Mouse (Mus musculus) heart, embryonic 11.5 days (tissue): ENCODE results near the gene Atp1b3. TPM values are rescaled to one million over a fixed set of nuclear protein-coding genes. Genes with fewer than 3 reads are reported as not detected.

Experiments
- ATAC-seq: fragments of 200-750 bp; cut with Nextera tagmentation; replicated peaks from 2 replicates; pipeline ENCODE4 v1.8.0; 2017; ENCODE audit warnings: moderate library complexity; ENCODE audit not compliant: insufficient number of reproducible peaks, low FRiP score, low TSS enrichment
- H3K27ac ChIP-seq: fragments of 300-500 bp; sonication (generic); 2 replicates; pipeline ENCODE4 v1.5.1; 2014; ENCODE audit warnings: mild to moderate bottlenecking, low read depth, low read length
- H3K27me3 ChIP-seq: fragments of 300-500 bp; sonication (generic); 2 replicates; pipeline ENCODE4 v1.6.1; 2014; ENCODE audit warnings: mild to moderate bottlenecking, low read length, mixed read lengths; ENCODE audit not compliant: control insufficient read depth, insufficient read depth
- H3K36me3 ChIP-seq: fragments of 300-500 bp; sonication (generic); 2 replicates; pipeline ENCODE4 v1.6.1; 2014; ENCODE audit warnings: mild to moderate bottlenecking, low read length, moderate library complexity, mixed read lengths; ENCODE audit not compliant: control insufficient read depth, insufficient read depth
- H3K4me1 ChIP-seq: fragments of 300-500 bp; sonication (generic); 2 replicates; pipeline ENCODE4 v1.6.1; 2014; ENCODE audit warnings: low read length; ENCODE audit not compliant: control insufficient read depth, insufficient read depth
- H3K4me2 ChIP-seq: fragments of 300-500 bp; sonication (generic); 2 replicates; pipeline ENCODE4 v1.6.1; 2014; ENCODE audit warnings: mild to moderate bottlenecking, moderate library complexity
- H3K4me3 ChIP-seq: fragments of 300-500 bp; sonication (generic); 2 replicates; pipeline ENCODE4 v1.5.1; 2014; ENCODE audit warnings: low read depth, low read length
- H3K9ac ChIP-seq: fragments of 300-500 bp; sonication (generic); 2 replicates; pipeline ENCODE4 v1.6.1; 2014; ENCODE audit warnings: mild to moderate bottlenecking, low read depth, low read length, moderate library complexity
- H3K9me3 ChIP-seq: fragments of 300-500 bp; sonication (generic); replicated peaks from 2 replicates; pipeline ENCODE4 v1.6.1; 2016; ENCODE audit warnings: low read length; ENCODE audit not compliant: control insufficient read depth
- WGBS: fragments of 180-500 bp; shearing (Covaris S2); extraction: QIAGEN DNeasy Blood & Tissue Kit; methylation state at CpG from one replicate; pipeline ENCODE4 v1.1.7; 2014; ENCODE audit not compliant: insufficient replicate concordance; 5-methylcytosine and 5-hydroxymethylcytosine counted together
- polyA plus RNA-seq: library from polyadenylated mRNA; unstranded; fragments of >200 nt; fragmentation: Nextera tagmentation; extraction: Ambion mirVana; gene quantifications from 2 replicates; pipeline ENCODE4 v1.2.1, GENCODE M21; 2014

Gene Atp1b3
- polyA plus RNA-seq, 1 experiment from 2014 or later = 149 TPM

DNA sequence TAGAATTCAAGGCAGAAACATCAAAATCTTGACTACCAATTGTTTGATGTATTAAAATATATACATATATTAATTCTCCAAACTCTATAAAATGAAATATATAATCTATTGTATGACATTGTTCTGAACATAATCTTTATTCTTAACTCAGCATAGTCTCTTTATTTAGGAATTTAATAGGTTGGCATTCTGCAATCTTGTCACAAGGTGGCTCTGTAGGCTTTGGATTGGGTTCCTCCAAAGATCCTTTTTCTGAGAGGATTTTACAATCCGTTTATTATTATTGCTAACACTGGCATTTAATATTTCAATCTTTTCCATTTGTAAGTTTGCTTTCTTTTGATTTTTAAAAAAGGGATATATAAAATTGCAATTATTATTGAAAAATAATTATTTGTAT lies 79.3 kb downstream of the Atp1b3 start:
- 39% methylated on average over 1 of the region's 1 CpGs for WGBS

More for the DNA sequence above, 79.3 kb downstream of the Atp1b3 start:
- Histone ChIP-seq H3K27ac (no peak overlapping the region), H3K9ac (no peak overlapping the region), H3K4me1 (no peaks in the 10 kb centered on the region), H3K9me3 (no peaks in the 10 kb centered on the region), H3K4me2 (no peak overlapping the region), H3K27me3 (no peaks in the 10 kb centered on the region), H3K36me3 (no peaks in the 10 kb centered on the region; the same call in 1 of the 2 replicates), H3K4me3 (no peak overlapping the region)
- ATAC-seq = no peak

Other genes starting within 250 kb of the Atp1b3 start
- gene Gk5, start 245.1 kb downstream of the Atp1b3 start, polyA plus RNA-seq = 4.7 and 5.3 TPM in 2 replicates
- gene Tfdp2, start 168.2 kb downstream of the Atp1b3 start, polyA plus RNA-seq = 42.7 and 47.2 TPM in 2 replicates
- 261 and 268 TPM in 2 replicates for gene Rnf7, start 114.2 kb upstream of the Atp1b3 start, polyA plus RNA-seq
- not detected in 2 replicates for gene Gm28729, start 160.8 kb upstream of the Atp1b3 start, polyA plus RNA-seq